Mouse (Mus musculus) megakaryocyte progenitor cell, adult 5-6 weeks (primary cell): ENCODE results near the gene Kxd1. TPM values are rescaled to one million over a fixed set of nuclear protein-coding genes. Genes with fewer than 3 reads are reported as not detected.

Experiments
- ATAC-seq: replicated peaks from 2 replicates; pipeline ENCODE4 v1.8.0; 2016; ENCODE audit warnings: mild to moderate bottlenecking, moderate TSS enrichment, inconsistent platforms; ENCODE audit not compliant: poor library complexity
- total RNA-seq, 2 experiments: library from RNA; stranded (forward) in 1 of 2; stranded (reverse) in 1 of 2; fragments of 157-497, 149-512 nt in 1 of 2; fragments of 200-1000 nt in 1 of 2; gene quantifications; 2 replicates each; pipeline versions ENCODE4 v1.2.3 to v1.2.4; 2015 to 2017

Gene Kxd1
- total RNA-seq, 2 experiments from 2014 or later: 84.4 to 106 TPM

- ATAC-seq: no peak
Measured at GRCm38 (mm10) chr8:70495001-70495770, 32.6 kb downstream of the Kxd1 start.

GRCm38 (mm10) chr8:70494416-70494945 is 33.3 kb downstream of the Kxd1 start:
- no peak for ATAC-seq

GRCm38 (mm10) chr8:70493692-70494415 is 33.9 kb downstream of the Kxd1 start:
- no peak for ATAC-seq

GRCm38 (mm10) chr8:70492664-70493640 is 34.8 kb downstream of the Kxd1 start, which contains the start of gene Crlf1:
Gene Crlf1 (plus strand): TSS chr8:70493158.
- no peak for ATAC-seq

GRCm38 (mm10) chr8:70490880-70491495 is 36.8 kb downstream of the Kxd1 start:
- ATAC-seq: no peak

- ATAC-seq: no peak
Measured at GRCm38 (mm10) chr8:70490061-70490879, 37.5 kb downstream of the Kxd1 start.

GRCm38 (mm10) chr8:70489576-70489975 is 38.2 kb downstream of the Kxd1 start:
- ATAC-seq: no peak

GRCm38 (mm10) chr8:70488931-70489470 is 38.8 kb downstream of the Kxd1 start:
- ATAC-seq: no peak

GRCm38 (mm10) chr8:70487993-70488796 is 39.6 kb downstream of the Kxd1 start:
- ATAC-seq: peak; percentile 29; the same call in 1 of the 2 replicates

- no peak for ATAC-seq
Measured at GRCm38 (mm10) chr8:70486941-70487520, 40.7 kb downstream of the Kxd1 start, which contains the start of gene Tmem59l. Gene Tmem59l (minus strand): TSS chr8:70487358.

GRCm38 (mm10) chr8:70486191-70486681 is 41.5 kb downstream of the Kxd1 start:
- ATAC-seq: no peak

- ATAC-seq: no peak
Measured at GRCm38 (mm10) chr8:70482943-70483342, 44.8 kb downstream of the Kxd1 start.

- ATAC-seq: no peak
Measured at GRCm38 (mm10) chr8:70481908-70482307, 45.8 kb downstream of the Kxd1 start.

- ATAC-seq: peak; percentile 53
Measured at GRCm38 (mm10) chr8:70477269-70477982, 50.3 kb downstream of the Kxd1 start.

- peak; percentile 93 for ATAC-seq
Measured at GRCm38 (mm10) chr8:70476333-70477268, 51.2 kb downstream of the Kxd1 start, which contains the start of gene Klhl26. Gene Klhl26 (minus strand): TSS chr8:70476968.

GRCm38 (mm10) chr8:70471856-70472255 is 55.9 kb downstream of the Kxd1 start:
- no peak for ATAC-seq
